Mouse (Mus musculus) gastrocnemius, postnatal 25 days (tissue): ENCODE measurements at regions not wholly inside any gene's neighbourhood (a gene's known extent, or its start where the extent isn't known, plus 50 kb on each side); places are given as distances from the start of the nearest gene placed in this dataset.

Source experiments
- DNase-seq: peaks from one replicate; pipeline ENCODE4 v3.0.0; 2022

GRCm38 (mm10) chr13:72803374-72803773 lies 174.8 kb downstream of the Irx2 start:
- DNase-seq: no peak

GRCm38 (mm10) chr13:72809226-72809625 lies 180.6 kb downstream of the Irx2 start:
- no peak for DNase-seq

- DNase-seq: no peak
These were observed 182.0 kb downstream of the Irx2 start for GRCm38 (mm10) chr13:72810626-72811025.

- DNase-seq: no peak
These were observed 186.0 kb downstream of the Irx2 start for GRCm38 (mm10) chr13:72814616-72815015.

- no peak for DNase-seq
These were observed 186.8 kb downstream of the Irx2 start for GRCm38 (mm10) chr13:72815236-72815932.

GRCm38 (mm10) chr13:72815933-72816553 lies 187.4 kb downstream of the Irx2 start:
- no peak for DNase-seq

- DNase-seq: no peak
These were observed 188.2 kb downstream of the Irx2 start for GRCm38 (mm10) chr13:72816856-72817255.

GRCm38 (mm10) chr13:72817521-72817920 lies 188.9 kb downstream of the Irx2 start:
- no peak for DNase-seq

GRCm38 (mm10) chr13:72817930-72818329 lies 189.3 kb downstream of the Irx2 start:
- DNase-seq: no peak

- DNase-seq: no peak
These were observed 198.0 kb downstream of the Irx2 start for GRCm38 (mm10) chr13:72826613-72827012.

GRCm38 (mm10) chr13:72829331-72829730 lies 200.7 kb downstream of the Irx2 start:
- no peak for DNase-seq

- DNase-seq: no peak
These were observed 204.7 kb downstream of the Irx2 start for GRCm38 (mm10) chr13:72833326-72833725.

- DNase-seq: no peak
These were observed 208.4 kb downstream of the Irx2 start for GRCm38 (mm10) chr13:72837016-72837415.

- DNase-seq: no peak
These were observed 219.5 kb downstream of the Irx2 start for GRCm38 (mm10) chr13:72848097-72848496.

GRCm38 (mm10) chr13:72849841-72850240 lies 221.2 kb downstream of the Irx2 start:
- no peak for DNase-seq

GRCm38 (mm10) chr13:72852896-72853295 lies 224.3 kb downstream of the Irx2 start:
- DNase-seq: no peak

- DNase-seq: no peak
These were observed 247.3 kb downstream of the Irx2 start for GRCm38 (mm10) chr13:72875921-72876320.

- DNase-seq: no peak
These were observed 266.4 kb downstream of the Irx2 start for GRCm38 (mm10) chr13:72894982-72895381.

GRCm38 (mm10) chr13:72902576-72902975 lies 274.0 kb downstream of the Irx2 start:
- DNase-seq: no peak

GRCm38 (mm10) chr13:72918895-72919294 lies 290.3 kb downstream of the Irx2 start:
- DNase-seq: no peak

GRCm38 (mm10) chr13:72920368-72920767 lies 291.7 kb downstream of the Irx2 start:
- DNase-seq: no peak

- no peak for DNase-seq
These were observed 296.0 kb downstream of the Irx2 start for GRCm38 (mm10) chr13:72924560-72925135.

- no peak for DNase-seq
These were observed 308.6 kb downstream of the Irx2 start for GRCm38 (mm10) chr13:72937246-72937645.
